Mouse (Mus musculus): Measurements from ENCODE around the gene Foxred2.
A peak's percentile ranks its signal among the peaks of the same experiment; 100 is the strongest.

DNA sequence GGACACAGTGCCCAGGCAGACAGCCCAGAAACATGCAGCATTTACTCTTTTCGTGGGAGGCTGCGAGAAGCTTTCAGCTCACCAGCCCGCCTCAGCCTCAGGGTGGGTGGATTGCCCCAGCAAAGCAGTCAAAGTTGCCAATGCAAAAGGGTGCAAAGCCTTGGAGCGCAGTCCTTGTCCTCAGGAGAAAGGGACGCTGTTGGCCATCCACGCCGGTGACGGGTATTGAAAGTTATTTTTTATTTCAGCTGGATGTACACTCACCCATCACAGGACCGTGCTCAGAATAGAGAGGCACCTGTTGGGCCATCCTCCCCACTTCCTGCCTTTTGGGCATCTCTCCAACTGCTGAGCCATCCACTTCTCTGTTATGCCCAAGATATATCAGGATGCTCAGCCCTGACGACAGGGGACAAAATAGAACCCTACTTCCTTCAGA is 22.9 kb upstream of the Foxred2 start:
- TF ChIP-seq MAX (IDR thresholded peaks at IDR 0.05; ENCODE audit: low read depth), result no peak
- TF ChIP-seq E2F4 (IDR thresholded peaks at IDR 0.05; ENCODE audit: insufficient read depth), result no peak
- peak; percentile 26 for TF ChIP-seq POLR2A (IDR thresholded peaks at IDR 0.05; ENCODE audit: insufficient read length, low read depth)
- TF ChIP-seq TCF12 (IDR thresholded peaks at IDR 0.05; ENCODE audit: insufficient read depth, poor library complexity, severe bottlenecking), result peak; percentile 38
- no peak for TF ChIP-seq POLR2AphosphoS2 (IDR thresholded peaks at IDR 0.05; ENCODE audit: insufficient read length, low read depth)
- TF ChIP-seq CEBPB (IDR thresholded peaks at IDR 0.05; ENCODE audit: insufficient read depth, poor library complexity, severe bottlenecking), result no peak
